Mouse (Mus musculus) olfactory bulb, adult 2 months (tissue): ENCODE data around the gene Ciz1. TPM values are rescaled to one million over a fixed set of nuclear protein-coding genes. Genes with fewer than 3 reads are reported as not detected.

Experiments
- H3K27ac ChIP-seq: fragments of 200-500 bp; 2 replicates; pipeline ENCODE4 v1.5.1; 2012; ENCODE audit warnings: low read depth, low read length; ENCODE audit not compliant: insufficient read depth
- H3K4me1 ChIP-seq: fragments of 200-500 bp; 2 replicates; pipeline ENCODE4 v1.6.1; 2012; ENCODE audit warnings: low read length; ENCODE audit not compliant: control insufficient read depth, insufficient read depth
- H3K4me3 ChIP-seq: fragments of 200-500 bp; 2 replicates; pipeline ENCODE4 v1.5.1; 2012; ENCODE audit warnings: mild to moderate bottlenecking, low read depth, low read length, moderate library complexity; ENCODE audit not compliant: insufficient read depth
- CTCF ChIP-seq: fragments of 200-500 bp; IDR thresholded peaks from 2 replicates; pipeline ENCODE4 v1.5.1; 2012; ENCODE audit warnings: low read depth, mild to moderate bottlenecking, low read length, moderate library complexity; ENCODE audit not compliant: insufficient read depth
- POLR2A ChIP-seq: fragments of 200-500 bp; IDR thresholded peaks from 2 replicates; pipeline ENCODE4 v1.6.1; 2012; ENCODE audit warnings: mild to moderate bottlenecking, low read depth, low read length, moderate library complexity; ENCODE audit not compliant: insufficient read depth
- WGBS: fragments of 180-500 bp; shearing (Covaris S2); methylation state at CpG from one replicate; pipeline ENCODE4 v1.1.7; 2018; 5-methylcytosine and 5-hydroxymethylcytosine counted together
- polyA plus RNA-seq: library from polyadenylated mRNA; stranded (reverse); fragments of >200 nt; gene quantifications from 2 replicates; pipeline ENCODE4 v1.2.4, GENCODE M21; 2012; ENCODE audit warnings: low replicate concordance; ENCODE audit not compliant: missing spikeins, insufficient read depth, insufficient read length

Ciz1 gene
- polyA plus RNA-seq, 1 experiment, result not detected

DNA sequence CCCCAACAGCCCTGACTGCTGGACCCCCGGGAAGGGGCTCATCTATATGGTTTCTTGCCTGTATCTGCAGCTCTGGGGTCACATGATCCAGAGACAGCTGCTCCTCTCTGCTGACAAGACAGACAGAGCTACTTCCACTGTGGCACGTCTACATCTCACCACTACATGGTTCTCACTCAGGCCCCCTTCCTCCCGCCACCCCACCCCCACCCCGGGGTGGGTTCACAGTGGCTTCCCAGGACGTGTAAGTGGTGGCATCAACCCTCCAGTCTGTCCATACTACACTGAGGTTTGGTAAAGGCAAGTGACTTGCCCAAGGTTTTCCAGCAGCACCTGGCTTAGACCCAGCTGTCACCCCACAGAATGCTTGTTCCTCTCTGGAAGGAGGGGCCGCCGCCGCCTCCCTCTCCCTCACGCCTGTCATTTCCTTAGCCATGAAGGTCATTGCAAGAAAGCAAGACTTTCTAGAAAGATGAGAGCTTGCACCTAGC lies 611 bp upstream of the Ciz1 start:
- peak overlapping the region; percentile 64 for H3K4me3 ChIP-seq
- H3K27ac ChIP-seq, result peak overlapping the region; percentile 91
- peaks cover 44% of the 10 kb centered on the region for H3K4me1 ChIP-seq
- TF ChIP-seq POLR2A, result no peak
- no peak for TF ChIP-seq CTCF
- WGBS, result 26% methylated on average over 9 of the region's 9 CpGs

DNA sequence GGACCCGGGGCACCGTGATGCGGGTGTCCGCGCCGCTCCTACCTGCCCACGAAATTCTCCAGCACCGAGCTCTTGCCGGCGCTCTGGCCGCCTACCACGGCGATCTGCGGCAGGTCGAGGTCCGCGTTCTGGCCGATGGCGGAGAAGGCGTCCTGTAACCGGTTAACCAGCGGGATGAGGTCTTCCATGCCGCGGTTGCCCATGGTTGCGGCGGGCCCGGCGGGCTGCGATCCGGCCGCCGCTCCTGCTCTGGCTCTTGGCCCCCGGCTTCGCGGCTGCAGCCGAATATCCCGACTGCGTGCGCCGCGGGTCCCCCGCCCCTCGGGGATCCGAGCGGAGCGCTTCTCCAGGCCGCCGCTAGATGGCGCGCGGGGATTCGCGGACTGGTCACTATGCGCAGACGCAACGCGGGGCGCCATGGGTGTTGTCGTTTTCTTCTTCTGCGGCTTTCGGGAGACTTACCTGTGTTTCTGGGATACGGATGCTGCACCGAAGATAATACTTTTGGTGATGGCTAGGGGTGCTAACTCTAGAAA lies 948 bp downstream of the Ciz1 start, which contains the start of gene Dnm1:
TSS of gene Dnm1 (minus strand) at position 332 of the 536 bp plus-strand sequence.
- peaks cover 40% of the 10 kb centered on the region for H3K4me1 ChIP-seq
- peak within 1 kb of the TSS; percentile 91 for H3K27ac ChIP-seq
- WGBS, result under 1% methylated on average over 63 of the region's 63 CpGs
- TF ChIP-seq POLR2A (peak; percentile 66), CTCF (peak; percentile 95)
- H3K4me3 ChIP-seq, result peak within 1 kb of the TSS; percentile 64

DNA sequence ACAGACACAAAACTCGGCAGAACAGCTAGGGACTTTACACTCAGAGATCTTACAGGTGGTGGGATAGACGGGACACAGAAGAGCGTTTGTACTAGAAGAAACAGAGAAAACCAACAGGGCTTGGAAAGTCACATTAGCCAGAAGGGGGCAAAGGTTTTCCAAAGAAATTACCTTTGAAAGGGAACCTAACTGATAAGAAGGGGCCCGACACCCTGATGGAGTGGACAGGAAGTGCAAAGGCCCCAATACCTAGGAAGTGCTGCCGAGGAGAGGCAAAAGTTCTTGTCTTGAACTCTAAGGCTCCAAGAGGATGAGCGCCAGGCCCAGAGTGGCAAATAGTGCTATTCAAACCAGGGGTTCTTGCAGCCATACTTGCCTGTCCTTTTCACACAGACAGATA lies 1.7 kb downstream of the Ciz1 start:
- Histone ChIP-seq H3K4me1 (peaks cover 37% of the 10 kb centered on the region), H3K27ac (no peak overlapping the region), H3K4me3 (no peak overlapping the region)
- WGBS, result 77% methylated on average over 6 of the region's 6 CpGs
- TF ChIP-seq CTCF (no peak), POLR2A (no peak)

- TF ChIP-seq POLR2A (no peak), CTCF (no peak)
- Histone ChIP-seq H3K4me1 (peaks cover 31% of the 10 kb centered on the region), H3K4me3 (no peak overlapping the region), H3K27ac (no peak overlapping the region)
- WGBS, result 89% methylated on average over 3 of the region's 3 CpGs
These were observed 2.3 kb downstream of the Ciz1 start for GRCm38 (mm10) chr2:32354336-32354895.

DNA sequence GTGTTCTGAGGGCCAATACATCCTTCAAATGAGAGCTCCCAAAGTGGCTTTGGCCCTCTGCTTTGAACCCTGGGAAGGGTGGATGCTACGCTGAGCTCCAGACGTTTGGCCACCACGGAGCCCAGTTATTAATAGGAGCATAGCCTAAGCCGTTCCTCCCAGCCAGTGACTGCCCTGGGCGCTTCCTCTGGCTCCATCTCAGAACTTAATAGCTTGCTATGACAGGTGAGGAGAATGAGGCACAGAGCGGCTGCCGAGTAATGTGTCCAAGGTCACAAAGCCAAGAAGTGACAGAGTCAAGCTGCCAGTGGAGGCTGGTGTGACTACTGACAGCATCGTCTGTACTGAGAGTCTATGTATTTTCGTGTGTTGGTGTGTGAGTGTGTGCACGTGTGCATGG lies 4.1 kb downstream of the Ciz1 start:
- TF ChIP-seq POLR2A (no peak), CTCF (no peak)
- H3K4me1 ChIP-seq, result peaks cover 17% of the 10 kb centered on the region
- no peak overlapping the region for H3K4me3 ChIP-seq
- WGBS, result 82% methylated on average over 10 of the region's 10 CpGs
- no peak overlapping the region for H3K27ac ChIP-seq

DNA sequence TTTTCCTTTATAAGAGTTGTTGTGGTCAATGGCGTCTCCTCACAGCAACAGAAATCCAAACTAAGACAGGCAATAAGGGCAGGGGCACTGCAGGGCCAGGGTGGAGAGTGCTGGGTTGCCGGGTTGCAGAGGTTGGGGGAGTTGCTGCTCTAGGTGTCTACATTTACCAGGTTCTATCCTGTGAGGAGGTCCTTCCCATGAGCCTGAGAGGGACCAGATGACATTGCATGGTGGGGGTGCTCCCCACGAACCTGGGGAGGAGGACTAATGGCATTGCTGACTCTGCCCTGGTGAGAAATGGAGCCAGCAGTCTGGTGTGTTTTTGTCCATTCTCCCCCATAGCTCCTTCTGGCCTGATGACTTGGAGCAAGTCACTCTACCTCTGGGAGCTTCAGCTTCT lies 5.6 kb downstream of the Ciz1 start:
- H3K4me3 ChIP-seq, result no peak overlapping the region
- 78% methylated on average over 3 of the region's 3 CpGs for WGBS
- no peak for TF ChIP-seq CTCF
- no peak for TF ChIP-seq POLR2A
- H3K27ac ChIP-seq, result no peak overlapping the region
- peaks cover 14% of the 10 kb centered on the region for H3K4me1 ChIP-seq

GRCm38 (mm10) chr2:32358381-32358780 lies 6.3 kb downstream of the Ciz1 start:
- no peak overlapping the region for H3K4me3 ChIP-seq
- 58% methylated on average over 10 of the region's 10 CpGs for WGBS
- no peak overlapping the region for H3K27ac ChIP-seq
- TF ChIP-seq CTCF (no peak), POLR2A (no peak)
- H3K4me1 ChIP-seq, result peaks cover 14% of the 10 kb centered on the region

- 7% methylated on average over 14 of the region's 14 CpGs for WGBS
- Histone ChIP-seq H3K27ac (peak overlapping the region; percentile 77), H3K4me3 (no peak overlapping the region), H3K4me1 (peaks cover 24% of the 10 kb centered on the region)
- TF ChIP-seq CTCF, result no peak
- no peak for TF ChIP-seq POLR2A
These were observed 8.6 kb downstream of the Ciz1 start for GRCm38 (mm10) chr2:32360741-32361140.

DNA sequence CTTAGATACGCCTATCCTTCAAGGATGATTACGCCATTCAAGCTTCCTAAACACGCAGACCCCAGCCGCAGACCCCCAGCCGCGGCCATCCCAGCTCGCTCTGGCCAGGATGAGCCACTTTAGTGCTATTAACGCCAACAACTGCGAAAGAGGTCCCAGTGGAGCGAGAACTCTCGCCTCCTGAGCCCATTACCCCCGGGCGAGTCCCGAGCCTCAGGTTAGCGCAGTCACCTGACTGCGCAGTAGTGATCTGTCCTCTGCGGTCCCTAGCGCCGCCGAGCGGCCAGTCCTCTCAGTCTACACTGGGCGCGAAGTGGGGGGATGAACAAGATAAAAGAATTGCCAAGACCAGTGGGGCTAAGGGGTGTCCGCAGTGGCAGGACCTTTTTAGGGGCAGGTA lies 9.3 kb downstream of the Ciz1 start:
- H3K27ac ChIP-seq, result peak overlapping the region; percentile 77
- TF ChIP-seq POLR2A (0 out of 2 replicates have a peak, but pooled peaks have one; percentile 48), CTCF (peak; percentile 62)
- WGBS, result 3% methylated on average over 24 of the region's 24 CpGs
- H3K4me1 ChIP-seq, result peaks cover 24% of the 10 kb centered on the region
- peak overlapping the region; percentile 41 for H3K4me3 ChIP-seq

DNA sequence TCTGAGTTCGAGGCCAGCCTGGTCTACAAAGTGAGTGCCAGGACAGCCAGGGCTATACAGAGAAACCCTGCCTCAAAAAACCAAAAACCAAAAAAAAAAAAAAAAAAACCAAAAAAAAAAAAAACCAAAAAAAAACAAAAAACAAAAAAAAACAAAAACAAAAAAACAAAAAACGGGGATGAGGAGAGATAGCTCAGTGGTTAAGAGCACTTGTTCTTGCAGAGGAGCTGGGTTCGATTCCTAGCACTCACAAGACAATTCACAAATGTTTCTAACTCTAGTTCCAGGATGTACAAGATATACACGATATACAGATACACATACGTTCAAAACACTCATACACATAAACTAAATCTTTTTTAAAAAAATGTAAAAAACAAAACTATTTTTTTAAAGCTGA lies 10.1 kb downstream of the Ciz1 start:
- H3K27ac ChIP-seq, result peak overlapping the region; percentile 64; the same call in 1 of the 2 replicates
- H3K4me1 ChIP-seq, result peaks cover 24% of the 10 kb centered on the region
- H3K4me3 ChIP-seq, result peak overlapping the region; percentile 75
- WGBS, result 31% methylated on average over 5 of the region's 5 CpGs
